Mouse (Mus musculus): Measurements from ENCODE around the gene Elf2.

The Elf2 gene

GRCm38 (mm10) chr3:51233918-51234751 lies 106.3 kb downstream of the Elf2 start:
- peak; percentile 85 for DNase-seq (ENCODE audit: extremely low read depth, low read depth)

- DNase-seq (ENCODE audit: extremely low read depth, low read depth) = no peak
These were observed 107.0 kb downstream of the Elf2 start for GRCm38 (mm10) chr3:51233474-51233873.

GRCm38 (mm10) chr3:51232205-51232910 lies 108.1 kb downstream of the Elf2 start:
- no peak for DNase-seq (ENCODE audit: extremely low read depth, low read depth)

- no peak for DNase-seq (ENCODE audit: extremely low read depth, low read depth)
These were observed 109.0 kb downstream of the Elf2 start for GRCm38 (mm10) chr3:51231499-51231898.

GRCm38 (mm10) chr3:51230886-51231285 lies 109.6 kb downstream of the Elf2 start:
- no peak for DNase-seq (ENCODE audit: extremely low read depth, low read depth)

GRCm38 (mm10) chr3:51230146-51230835 lies 110.2 kb downstream of the Elf2 start:
- DNase-seq (ENCODE audit: extremely low read depth, low read depth) = peak; percentile 83

GRCm38 (mm10) chr3:51229226-51229625 lies 111.2 kb downstream of the Elf2 start:
- DNase-seq (ENCODE audit: extremely low read depth, low read depth) = no peak

- no peak for DNase-seq (ENCODE audit: extremely low read depth, low read depth)
These were observed 111.7 kb downstream of the Elf2 start for GRCm38 (mm10) chr3:51228821-51229205.

GRCm38 (mm10) chr3:51228038-51228820 lies 112.2 kb downstream of the Elf2 start:
- peak; percentile 84 for DNase-seq (ENCODE audit: extremely low read depth, low read depth)

GRCm38 (mm10) chr3:51226601-51227000 lies 113.9 kb downstream of the Elf2 start:
- peak; percentile 82 for DNase-seq (ENCODE audit: extremely low read depth, low read depth)

- DNase-seq (ENCODE audit: extremely low read depth, low read depth) = no peak
These were observed 114.5 kb downstream of the Elf2 start for GRCm38 (mm10) chr3:51225979-51226378.

GRCm38 (mm10) chr3:51225226-51225750 lies 115.2 kb downstream of the Elf2 start:
- no peak for DNase-seq (ENCODE audit: extremely low read depth, low read depth)

GRCm38 (mm10) chr3:51224363-51225225 lies 115.9 kb downstream of the Elf2 start, which contains the start of gene Noct:
Gene Noct (plus strand): TSS chr3:51224447.
- peak; percentile 80 for DNase-seq (ENCODE audit: extremely low read depth, low read depth)

GRCm38 (mm10) chr3:51223556-51223955 lies 116.9 kb downstream of the Elf2 start:
- DNase-seq (ENCODE audit: extremely low read depth, low read depth) = no peak

- no peak for DNase-seq (ENCODE audit: extremely low read depth, low read depth)
These were observed 117.5 kb downstream of the Elf2 start for GRCm38 (mm10) chr3:51222834-51223460.

- DNase-seq (ENCODE audit: extremely low read depth, low read depth) = no peak
These were observed 118.2 kb downstream of the Elf2 start for GRCm38 (mm10) chr3:51222302-51222701.

- DNase-seq (ENCODE audit: extremely low read depth, low read depth) = no peak
These were observed 118.6 kb downstream of the Elf2 start for GRCm38 (mm10) chr3:51221847-51222246.

GRCm38 (mm10) chr3:51220846-51221245 lies 119.6 kb downstream of the Elf2 start:
- no peak for DNase-seq (ENCODE audit: extremely low read depth, low read depth)

- no peak for DNase-seq (ENCODE audit: extremely low read depth, low read depth)
These were observed 121.2 kb downstream of the Elf2 start for GRCm38 (mm10) chr3:51219213-51219612.
